Mouse (Mus musculus): Measurements from ENCODE around the gene Fes. TPM values are rescaled to one million over a fixed set of nuclear protein-coding genes. Genes with fewer than 3 reads are reported as not detected.

Gene Fes
- total RNA-seq (2014; rRNA removed) (10.3 and 16.1 TPM in 2 replicates), polyA plus RNA-seq (2015; fragmentation: Nextera tagmentation; extraction: Ambion mirVana) (4.9 and 5.6 TPM in 2 replicates)

DNA sequence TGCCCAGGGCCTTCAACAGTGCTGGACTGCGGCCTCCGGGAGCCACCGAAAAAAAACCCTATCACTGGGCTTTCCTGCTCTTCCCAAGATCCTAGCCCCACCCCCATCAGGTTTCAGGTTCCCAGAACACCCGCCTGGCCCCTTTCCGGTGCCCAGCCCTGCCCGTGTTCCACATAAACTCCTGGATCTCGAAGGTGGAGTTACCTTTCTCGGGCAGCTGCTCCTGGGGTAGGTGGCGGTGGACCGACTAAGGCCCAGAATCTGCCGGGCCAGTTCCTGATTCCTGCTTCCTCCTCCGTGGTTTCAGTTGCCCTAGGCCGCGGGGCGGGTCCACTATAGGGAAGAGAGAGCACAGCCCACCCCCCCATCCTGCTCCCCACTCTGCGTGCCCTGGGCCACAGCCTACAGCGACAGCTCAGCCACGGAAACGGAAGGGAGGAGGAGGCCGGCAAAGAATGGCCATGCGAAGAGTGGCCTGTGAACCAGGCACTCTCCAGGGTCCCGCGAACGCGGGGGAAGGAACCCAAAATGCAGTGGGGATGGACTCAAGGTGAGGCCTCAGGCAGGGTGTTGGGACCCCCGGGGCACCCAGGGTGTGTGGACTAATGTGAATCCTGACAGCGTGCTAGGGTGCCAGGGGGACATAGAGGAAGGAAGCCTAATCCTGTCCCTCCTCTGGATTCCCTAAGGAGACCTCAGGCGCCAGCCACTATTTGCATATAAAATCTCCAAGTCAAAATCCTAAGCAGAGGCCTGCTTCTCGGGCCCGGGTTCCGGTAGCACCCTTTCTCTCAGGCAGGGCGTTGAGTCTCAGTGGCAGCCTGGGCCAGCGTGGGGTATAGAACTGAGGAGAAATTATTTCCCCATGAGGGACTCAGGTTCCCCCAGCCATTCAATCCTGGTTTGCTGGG is at the start of gene Fes:
TSS of gene Fes (minus strand) at position 314 of the 911 bp plus-strand sequence.
- Histone ChIP-seq H3K9me3 (ENCODE audit: low read length) (no peaks in the 10 kb centered on the region), H3K9ac (replicated peaks; ENCODE audit: low read length) (peak within 1 kb of the TSS; percentile 35; the same call in 1 of the 2 replicates), H3K36me3 (ENCODE audit: insufficient read depth, low read length) (peaks cover 29% of the 10 kb centered on the region), H3K4me1 (ENCODE audit: insufficient read depth, low read length) (no peaks in the 10 kb centered on the region), H3K27ac (no peak within 1 kb of the TSS), H3K4me3 (ENCODE audit: low read length) (no peak within 1 kb of the TSS), H3K27me3 (ENCODE audit: insufficient read depth, low read length) (no peaks in the 10 kb centered on the region), H3K4me2 (ENCODE audit: low read depth, low read length) (peak within 1 kb of the TSS; percentile 33)
- 19% methylated on average over 33 of the region's 33 CpGs for WGBS
- no peak for DNase-seq (ENCODE audit: low spot score)
- no peak for ATAC-seq
- TF ChIP-seq CTCF (IDR thresholded peaks at IDR 0.05; ENCODE audit: low read depth): no peak

DNA sequence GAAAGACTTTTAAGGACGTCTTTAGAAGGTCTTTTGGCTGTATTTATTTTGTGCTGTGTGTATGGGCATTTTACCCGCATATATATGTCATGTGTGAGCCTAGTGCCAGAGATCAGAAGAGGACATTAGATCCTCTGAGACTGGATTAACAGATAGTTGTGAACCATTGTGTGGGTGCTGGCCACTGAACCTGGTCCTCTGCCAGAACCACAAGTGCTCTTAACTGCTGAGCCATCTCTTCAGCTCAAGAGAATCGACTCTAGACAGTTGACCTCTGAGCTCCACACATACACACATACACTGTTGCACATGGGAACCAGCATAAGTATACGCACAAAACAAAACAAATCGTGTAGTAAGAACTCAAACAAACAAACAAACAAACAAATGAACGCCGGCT is 48.8 kb upstream of the Fes start:
- Histone ChIP-seq H3K27ac (no peak overlapping the region), H3K27me3 (ENCODE audit: insufficient read depth, low read length) (no peaks in the 10 kb centered on the region), H3K4me1 (ENCODE audit: insufficient read depth, low read length) (0 out of 2 replicates have a peak, but pooled peaks cover 4% of the 10 kb centered on the region), H3K4me3 (ENCODE audit: low read length) (no peak overlapping the region), H3K9ac (replicated peaks; ENCODE audit: low read length) (no peak overlapping the region), H3K4me2 (ENCODE audit: low read depth, low read length) (no peak overlapping the region), H3K9me3 (ENCODE audit: low read length) (no peaks in the 10 kb centered on the region), H3K36me3 (ENCODE audit: insufficient read depth, low read length) (no peaks in the 10 kb centered on the region)
- no peak for DNase-seq (ENCODE audit: low spot score)
- ATAC-seq: no peak
- TF ChIP-seq CTCF (IDR thresholded peaks at IDR 0.05; ENCODE audit: low read depth): no peak
- 85% methylated on average over 7 of the region's 7 CpGs for WGBS

DNA sequence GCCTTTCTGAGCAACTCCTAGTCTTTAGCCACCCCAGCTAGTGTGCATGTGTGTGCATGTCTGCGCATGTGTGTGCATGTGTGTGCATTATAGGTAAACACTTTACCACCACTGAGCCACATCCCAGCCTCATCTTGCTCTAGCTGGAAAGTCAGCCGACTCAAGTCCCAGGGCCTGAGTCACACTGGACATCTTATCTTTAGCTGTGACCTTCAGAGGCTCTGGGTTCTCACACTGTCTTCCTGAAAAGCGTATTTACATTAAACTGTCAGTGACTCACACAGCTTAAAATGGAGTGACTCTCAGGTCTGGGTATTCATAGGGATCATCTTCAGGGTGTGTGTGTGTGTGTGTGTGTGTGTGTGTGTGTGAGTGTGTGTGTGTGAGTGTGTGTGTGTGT is 47.8 kb upstream of the Fes start:
- ATAC-seq (no peak), DNase-seq (ENCODE audit: low spot score) (no peak)
- TF ChIP-seq CTCF (IDR thresholded peaks at IDR 0.05; ENCODE audit: low read depth): no peak
- Histone ChIP-seq H3K36me3 (ENCODE audit: insufficient read depth, low read length) (no peaks in the 10 kb centered on the region), H3K4me1 (ENCODE audit: insufficient read depth, low read length) (0 out of 2 replicates have a peak, but pooled peaks cover 4% of the 10 kb centered on the region), H3K27ac (no peak overlapping the region), H3K27me3 (ENCODE audit: insufficient read depth, low read length) (no peaks in the 10 kb centered on the region), H3K4me2 (ENCODE audit: low read depth, low read length) (no peak overlapping the region), H3K4me3 (ENCODE audit: low read length) (no peak overlapping the region), H3K9me3 (ENCODE audit: low read length) (no peaks in the 10 kb centered on the region), H3K9ac (replicated peaks; ENCODE audit: low read length) (no peak overlapping the region)
- WGBS: 92% methylated on average over 3 of the region's 3 CpGs

DNA sequence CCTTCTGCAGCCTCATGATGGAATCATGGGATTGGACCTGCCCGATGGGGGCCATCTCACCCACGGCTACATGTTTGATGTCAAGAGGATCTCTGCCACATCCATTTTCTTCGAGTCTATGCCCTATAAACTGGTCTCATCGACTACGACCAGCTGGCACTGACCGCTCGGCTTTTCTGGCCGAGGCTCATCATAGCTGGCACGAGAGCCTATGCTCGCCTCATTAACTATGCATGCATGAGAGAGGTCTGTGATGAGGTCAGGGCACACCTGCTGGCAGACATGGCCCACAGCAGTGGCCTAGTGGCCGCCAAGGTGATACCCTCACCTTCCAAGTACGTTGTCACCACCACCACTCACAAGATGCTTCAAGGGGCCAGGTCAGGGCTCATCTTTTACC is 41.9 kb upstream of the Fes start:
- 70% methylated on average over 12 of the region's 12 CpGs for WGBS
- ATAC-seq (no peak), DNase-seq (ENCODE audit: low spot score) (no peak)
- TF ChIP-seq CTCF (IDR thresholded peaks at IDR 0.05; ENCODE audit: low read depth): no peak
- Histone ChIP-seq H3K9ac (replicated peaks; ENCODE audit: low read length) (no peak overlapping the region), H3K27me3 (ENCODE audit: insufficient read depth, low read length) (no peaks in the 10 kb centered on the region), H3K4me1 (ENCODE audit: insufficient read depth, low read length) (no peaks in the 10 kb centered on the region), H3K4me2 (ENCODE audit: low read depth, low read length) (no peak overlapping the region), H3K27ac (no peak overlapping the region), H3K36me3 (ENCODE audit: insufficient read depth, low read length) (no peaks in the 10 kb centered on the region), H3K9me3 (ENCODE audit: low read length) (no peaks in the 10 kb centered on the region), H3K4me3 (ENCODE audit: low read length) (no peak overlapping the region)

DNA sequence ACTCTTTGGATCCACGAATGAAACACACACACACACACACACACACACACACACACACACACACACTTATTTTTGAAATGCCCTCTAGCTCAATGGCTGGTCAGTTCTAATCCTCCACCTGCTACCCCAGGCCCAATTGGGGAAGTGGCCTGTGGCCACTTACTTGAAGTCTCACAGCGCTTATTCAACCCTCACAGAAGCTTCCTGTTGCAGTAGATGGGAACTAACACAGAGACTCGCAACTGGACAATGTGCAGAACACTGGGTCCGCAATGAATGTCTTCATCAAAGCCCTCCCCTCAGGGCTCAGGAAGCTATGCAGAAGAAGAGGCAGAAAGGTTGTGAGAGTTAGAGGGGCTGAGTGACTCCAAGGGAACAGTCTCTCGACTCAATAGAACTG is 40.0 kb upstream of the Fes start:
- Histone ChIP-seq H3K4me1 (ENCODE audit: insufficient read depth, low read length) (0 out of 2 replicates have a peak, but pooled peaks cover 4% of the 10 kb centered on the region), H3K4me3 (ENCODE audit: low read length) (no peak overlapping the region), H3K9me3 (ENCODE audit: low read length) (no peaks in the 10 kb centered on the region), H3K36me3 (ENCODE audit: insufficient read depth, low read length) (no peaks in the 10 kb centered on the region), H3K27ac (no peak overlapping the region), H3K4me2 (ENCODE audit: low read depth, low read length) (no peak overlapping the region), H3K9ac (replicated peaks; ENCODE audit: low read length) (no peak overlapping the region), H3K27me3 (ENCODE audit: insufficient read depth, low read length) (no peaks in the 10 kb centered on the region)
- no peak for TF ChIP-seq CTCF (IDR thresholded peaks at IDR 0.05; ENCODE audit: low read depth)
- DNase-seq (ENCODE audit: low spot score): no peak
- no peak for ATAC-seq
- WGBS: 82% methylated on average over 5 of the region's 5 CpGs

DNA sequence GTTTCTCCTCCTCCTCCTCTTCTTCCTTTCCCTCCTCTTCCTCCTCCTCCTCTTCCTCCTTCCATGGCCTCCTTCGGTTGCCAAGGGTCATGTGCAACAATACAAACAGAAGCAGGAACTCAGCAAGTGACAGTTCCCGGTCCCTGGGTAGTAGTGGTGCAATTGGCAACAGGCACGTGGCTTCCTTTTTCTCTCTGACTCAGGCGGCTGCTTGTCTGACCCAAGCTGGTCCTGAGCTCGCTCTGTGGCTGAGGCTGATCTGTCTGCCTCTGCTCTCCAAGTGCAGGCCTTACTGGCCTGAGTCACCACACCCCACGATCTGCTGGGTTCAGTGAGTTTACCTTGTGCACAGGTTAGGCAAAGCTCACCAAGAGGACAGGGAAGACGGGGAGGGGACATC is 38.6 kb upstream of the Fes start:
- H3K4me3 ChIP-seq (ENCODE audit: low read length): no peak overlapping the region
- H3K9me3 ChIP-seq (ENCODE audit: low read length): no peaks in the 10 kb centered on the region
- TF ChIP-seq CTCF (IDR thresholded peaks at IDR 0.05; ENCODE audit: low read depth): no peak

DNA sequence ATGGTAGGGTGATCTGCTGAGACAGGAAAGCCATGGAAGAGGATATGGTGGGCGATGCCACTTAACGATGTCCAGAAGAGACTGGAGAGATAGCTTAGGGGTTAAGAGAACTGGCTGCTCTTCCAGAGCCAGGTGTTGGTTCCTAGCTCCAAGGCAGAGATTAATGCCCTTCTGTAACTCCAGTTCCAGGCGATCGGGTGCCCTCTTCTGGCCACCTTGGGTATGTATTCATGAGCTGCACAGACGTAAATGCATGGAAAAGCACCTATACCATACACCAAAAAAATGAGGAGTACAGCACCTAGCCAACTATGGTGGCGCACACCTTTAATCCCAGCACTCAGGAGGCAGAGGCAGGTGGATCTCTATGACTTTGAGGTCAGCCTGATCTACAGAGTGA is 37.0 kb upstream of the Fes start:
- TF ChIP-seq CTCF (IDR thresholded peaks at IDR 0.05; ENCODE audit: low read depth): peak; percentile 39
- no peak for DNase-seq (ENCODE audit: low spot score)
- 0 out of 2 replicates have a peak, but pooled peaks cover 4% of the 10 kb centered on the region for H3K4me1 ChIP-seq (ENCODE audit: insufficient read depth, low read length)
- H3K36me3 ChIP-seq (ENCODE audit: insufficient read depth, low read length): no peaks in the 10 kb centered on the region
- H3K4me3 ChIP-seq (ENCODE audit: low read length): no peak overlapping the region
- no peak overlapping the region for H3K4me2 ChIP-seq (ENCODE audit: low read depth, low read length)
- H3K27me3 ChIP-seq (ENCODE audit: insufficient read depth, low read length): no peaks in the 10 kb centered on the region
- no peaks in the 10 kb centered on the region for H3K9me3 ChIP-seq (ENCODE audit: low read length)
- ATAC-seq: no peak
- H3K27ac ChIP-seq: no peak overlapping the region
- no peak overlapping the region for H3K9ac ChIP-seq (replicated peaks; ENCODE audit: low read length)
- 73% methylated on average over 6 of the region's 6 CpGs for WGBS

More for the DNA sequence above, 38.6 kb upstream of the Fes start:
- H3K9ac ChIP-seq (replicated peaks; ENCODE audit: low read length): no peak overlapping the region
- H3K4me1 ChIP-seq (ENCODE audit: insufficient read depth, low read length): 0 out of 2 replicates have a peak, but pooled peaks cover 4% of the 10 kb centered on the region
- H3K36me3 ChIP-seq (ENCODE audit: insufficient read depth, low read length): no peaks in the 10 kb centered on the region
- ATAC-seq (no peak), DNase-seq (ENCODE audit: low spot score) (no peak)
- H3K4me2 ChIP-seq (ENCODE audit: low read depth, low read length): no peak overlapping the region
- WGBS: 76% methylated on average over 7 of the region's 7 CpGs
- H3K27me3 ChIP-seq (ENCODE audit: insufficient read depth, low read length): no peaks in the 10 kb centered on the region
- no peak overlapping the region for H3K27ac ChIP-seq

Measured in hindbrain, postnatal 0 days (tissue).